Mouse (Mus musculus): ENCODE data around the gene Atxn7l1. TPM values are rescaled to one million over a fixed set of nuclear protein-coding genes. Genes with fewer than 3 reads are reported as not detected.

Gene Atxn7l1
- total RNA-seq, 1 experiment, result 3.9 TPM

DNA sequence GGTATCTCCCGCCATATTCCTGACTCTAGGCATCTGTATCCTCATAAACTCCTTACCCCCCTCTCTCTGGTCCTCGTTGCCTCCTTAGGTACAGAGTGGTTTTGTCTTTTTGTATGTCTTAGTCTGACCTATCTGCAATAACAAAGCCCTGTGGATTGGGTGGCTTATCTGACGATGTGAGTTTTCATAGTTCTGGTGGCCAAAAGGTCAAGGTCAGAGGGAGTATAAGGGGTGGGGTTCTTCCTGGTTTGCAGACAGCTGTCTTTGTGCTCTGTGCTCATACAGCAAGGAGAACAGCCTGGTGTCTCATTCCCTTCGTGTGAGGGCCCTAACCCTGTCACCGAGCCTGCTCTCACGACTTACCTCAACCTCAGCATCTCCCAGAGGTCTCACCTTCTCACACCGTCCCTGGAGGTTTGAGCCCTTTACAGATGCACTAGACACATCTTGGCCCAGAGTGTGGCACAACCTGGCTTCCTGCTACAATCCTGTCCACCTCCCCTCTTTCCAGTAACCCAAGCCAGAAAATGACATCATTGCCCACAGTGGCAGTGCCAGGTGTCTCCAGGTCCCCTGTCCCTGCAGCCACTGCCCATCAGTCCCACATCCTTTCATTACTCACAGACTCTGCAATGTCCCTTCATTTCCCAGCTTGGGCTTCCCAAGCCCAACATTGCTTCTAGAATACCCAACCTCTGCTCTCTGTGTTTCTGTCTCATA lies 54.2 kb downstream of the Atxn7l1 start:
- Histone ChIP-seq H3K4me3 (ENCODE audit: insufficient read depth in 1 of 2, low read depth in 1 of 2, low read length in 2 of 2, poor library complexity in 1 of 2, severe bottlenecking in 1 of 2) (no peak overlapping the region), H3K9me3 (ENCODE audit: control insufficient read depth, insufficient read depth, low read depth, low read length) (no peaks in the 10 kb centered on the region), H3K9ac (ENCODE audit: insufficient read depth, low read depth, low read length, poor library complexity, severe bottlenecking) (no peak overlapping the region), H3K27ac (ENCODE audit: insufficient read depth, low read depth, low read length, poor library complexity, severe bottlenecking) (peak overlapping the region; percentile 78), H3K4me1 (ENCODE audit: control insufficient read depth in 2 of 2, insufficient read depth in 2 of 2, low read length in 2 of 2, poor library complexity in 1 of 2) (peaks cover 7 to 25% of the 10 kb centered on the region in 2 experiments; a peak in 2 of 4 replicates), H3K36me3 (ENCODE audit: control insufficient read depth, insufficient read depth, low read length, poor library complexity, severe bottlenecking) (no peaks in the 10 kb centered on the region; the same call in 1 of the 2 replicates)
- TF ChIP-seq MAFK (IDR thresholded peaks at IDR 0.05; ENCODE audit: insufficient read depth, low read depth, low read length) (no peak), CHD2 (IDR thresholded peaks at IDR 0.05; ENCODE audit: low read depth, low read length) (no peak), ZC3H11A (IDR thresholded peaks at IDR 0.05; ENCODE audit: borderline replicate concordance, low read depth, low read length) (no peak)
- in situ Hi-C loops (cut with MboI; ENCODE audit: low sequenced_read_pairs in 2 of 2, unreplicated experiment in 2 of 2), result no loop called here
- peak; percentile 30 for DNase-seq (ENCODE audit: low read depth, low spot score)

GRCm38 (mm10) chr12:33205255-33205654 lies 57.8 kb downstream of the Atxn7l1 start:
- DNase-seq (ENCODE audit: low read depth, low spot score), result no peak
- Histone ChIP-seq H3K4me3 (ENCODE audit: insufficient read depth in 1 of 2, low read depth in 1 of 2, low read length in 2 of 2, poor library complexity in 1 of 2, severe bottlenecking in 1 of 2) (no peak overlapping the region), H3K9me3 (ENCODE audit: control insufficient read depth, insufficient read depth, low read depth, low read length) (no peaks in the 10 kb centered on the region), H3K4me1 (ENCODE audit: control insufficient read depth in 2 of 2, insufficient read depth in 2 of 2, low read length in 2 of 2, poor library complexity in 1 of 2) (peaks cover 7 to 25% of the 10 kb centered on the region in 2 experiments; a peak in 2 of 4 replicates), H3K27ac (ENCODE audit: insufficient read depth, low read depth, low read length, poor library complexity, severe bottlenecking) (no peak overlapping the region), H3K9ac (ENCODE audit: insufficient read depth, low read depth, low read length, poor library complexity, severe bottlenecking) (no peak overlapping the region), H3K36me3 (ENCODE audit: control insufficient read depth, insufficient read depth, low read length, poor library complexity, severe bottlenecking) (no peaks in the 10 kb centered on the region; the same call in 1 of the 2 replicates)
- TF ChIP-seq MAFK (IDR thresholded peaks at IDR 0.05; ENCODE audit: insufficient read depth, low read depth, low read length) (no peak), HCFC1 (IDR thresholded peaks at IDR 0.05; ENCODE audit: borderline replicate concordance, insufficient read depth, low read length) (no peak), CHD2 (IDR thresholded peaks at IDR 0.05; ENCODE audit: low read depth, low read length) (no peak), ZC3H11A (IDR thresholded peaks at IDR 0.05; ENCODE audit: borderline replicate concordance, low read depth, low read length) (no peak), ZNF384 (IDR thresholded peaks at IDR 0.05; ENCODE audit: low read depth, low read length) (no peak)
- in situ Hi-C loops (cut with MboI; ENCODE audit: low sequenced_read_pairs in 2 of 2, unreplicated experiment in 2 of 2), result no loop called here

DNA sequence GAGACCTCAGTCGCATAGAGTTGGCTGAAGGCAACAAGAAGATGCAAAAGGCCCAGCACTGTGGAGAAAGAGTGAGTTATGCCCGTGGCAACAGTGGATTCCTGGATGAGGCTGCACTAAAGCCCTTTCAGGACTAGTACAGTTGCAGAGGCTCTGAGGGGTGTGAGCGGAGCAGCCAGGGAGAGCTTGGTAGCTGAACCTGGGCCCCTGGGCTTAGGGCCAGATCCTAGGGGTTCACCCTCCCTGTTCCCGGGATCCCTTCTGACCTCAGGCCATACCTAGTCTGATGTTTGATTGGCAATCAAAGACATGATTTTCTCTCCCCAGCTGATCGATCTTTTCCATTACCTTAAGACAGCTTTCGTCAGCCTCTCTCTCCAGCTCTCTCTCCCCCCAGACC lies 58.8 kb downstream of the Atxn7l1 start:
- TF ChIP-seq MAFK (IDR thresholded peaks at IDR 0.05; ENCODE audit: insufficient read depth, low read depth, low read length) (no peak), ZC3H11A (IDR thresholded peaks at IDR 0.05; ENCODE audit: borderline replicate concordance, low read depth, low read length) (no peak), ZNF384 (IDR thresholded peaks at IDR 0.05; ENCODE audit: low read depth, low read length) (no peak), CHD2 (IDR thresholded peaks at IDR 0.05; ENCODE audit: low read depth, low read length) (no peak), HCFC1 (IDR thresholded peaks at IDR 0.05; ENCODE audit: borderline replicate concordance, insufficient read depth, low read length) (no peak)
- peaks cover 7 to 17% of the 10 kb centered on the region in 2 experiments; a peak in 2 of 4 replicates for H3K4me1 ChIP-seq (ENCODE audit: control insufficient read depth in 2 of 2, insufficient read depth in 2 of 2, low read length in 2 of 2, poor library complexity in 1 of 2)
- no peak overlapping the region for H3K9ac ChIP-seq (ENCODE audit: insufficient read depth, low read depth, low read length, poor library complexity, severe bottlenecking)
- in situ Hi-C loops (cut with MboI; ENCODE audit: low sequenced_read_pairs in 2 of 2, unreplicated experiment in 2 of 2), result no loop called here
- H3K4me3 ChIP-seq (ENCODE audit: insufficient read depth in 1 of 2, low read depth in 1 of 2, low read length in 2 of 2, poor library complexity in 1 of 2, severe bottlenecking in 1 of 2), result no peak overlapping the region
- no peak for DNase-seq (ENCODE audit: low read depth, low spot score)
- H3K27ac ChIP-seq (ENCODE audit: insufficient read depth, low read depth, low read length, poor library complexity, severe bottlenecking), result no peak overlapping the region
- no peaks in the 10 kb centered on the region for H3K9me3 ChIP-seq (ENCODE audit: control insufficient read depth, insufficient read depth, low read depth, low read length)
- no peaks in the 10 kb centered on the region; the same call in 1 of the 2 replicates for H3K36me3 ChIP-seq (ENCODE audit: control insufficient read depth, insufficient read depth, low read length, poor library complexity, severe bottlenecking)

- H3K27ac ChIP-seq (ENCODE audit: insufficient read depth, low read depth, low read length, poor library complexity, severe bottlenecking), result no peak overlapping the region
- H3K9me3 ChIP-seq (ENCODE audit: control insufficient read depth, insufficient read depth, low read depth, low read length), result no peaks in the 10 kb centered on the region
- no peaks in the 10 kb centered on the region for H3K4me1 ChIP-seq (ENCODE audit: control insufficient read depth in 2 of 2, insufficient read depth in 2 of 2, low read length in 2 of 2, poor library complexity in 1 of 2)
- no peak overlapping the region for H3K4me3 ChIP-seq (ENCODE audit: insufficient read depth in 1 of 2, low read depth in 1 of 2, low read length in 2 of 2, poor library complexity in 1 of 2, severe bottlenecking in 1 of 2)
- TF ChIP-seq CHD2 (IDR thresholded peaks at IDR 0.05; ENCODE audit: low read depth, low read length) (no peak), ZC3H11A (IDR thresholded peaks at IDR 0.05; ENCODE audit: borderline replicate concordance, low read depth, low read length) (no peak), MAFK (IDR thresholded peaks at IDR 0.05; ENCODE audit: insufficient read depth, low read depth, low read length) (no peak), ZNF384 (IDR thresholded peaks at IDR 0.05; ENCODE audit: low read depth, low read length) (no peak), HCFC1 (IDR thresholded peaks at IDR 0.05; ENCODE audit: borderline replicate concordance, insufficient read depth, low read length) (no peak)
- in situ Hi-C loops (cut with MboI; ENCODE audit: low sequenced_read_pairs in 2 of 2, unreplicated experiment in 2 of 2), result no loop called here
- no peak overlapping the region for H3K9ac ChIP-seq (ENCODE audit: insufficient read depth, low read depth, low read length, poor library complexity, severe bottlenecking)
- no peaks in the 10 kb centered on the region for H3K36me3 ChIP-seq (ENCODE audit: control insufficient read depth, insufficient read depth, low read length, poor library complexity, severe bottlenecking)
- DNase-seq (ENCODE audit: low read depth, low spot score), result no peak
Measured at GRCm38 (mm10) chr12:33210856-33211255, 63.4 kb downstream of the Atxn7l1 start.
